Mouse (Mus musculus) lung, postnatal 0 days (tissue): ENCODE results near the gene Fam102b.

Source experiments
- CTCF ChIP-seq: IDR thresholded peaks from 2 replicates; pipeline ENCODE4 v1.5.1; 2016; ENCODE audit warnings: antibody characterized with exemption, mild to moderate bottlenecking
- EP300 ChIP-seq: IDR thresholded peaks from 2 replicates; pipeline ENCODE4 v1.6.1; 2016; ENCODE audit warnings: antibody characterized with exemption, mild to moderate bottlenecking, control low read depth

DNA sequence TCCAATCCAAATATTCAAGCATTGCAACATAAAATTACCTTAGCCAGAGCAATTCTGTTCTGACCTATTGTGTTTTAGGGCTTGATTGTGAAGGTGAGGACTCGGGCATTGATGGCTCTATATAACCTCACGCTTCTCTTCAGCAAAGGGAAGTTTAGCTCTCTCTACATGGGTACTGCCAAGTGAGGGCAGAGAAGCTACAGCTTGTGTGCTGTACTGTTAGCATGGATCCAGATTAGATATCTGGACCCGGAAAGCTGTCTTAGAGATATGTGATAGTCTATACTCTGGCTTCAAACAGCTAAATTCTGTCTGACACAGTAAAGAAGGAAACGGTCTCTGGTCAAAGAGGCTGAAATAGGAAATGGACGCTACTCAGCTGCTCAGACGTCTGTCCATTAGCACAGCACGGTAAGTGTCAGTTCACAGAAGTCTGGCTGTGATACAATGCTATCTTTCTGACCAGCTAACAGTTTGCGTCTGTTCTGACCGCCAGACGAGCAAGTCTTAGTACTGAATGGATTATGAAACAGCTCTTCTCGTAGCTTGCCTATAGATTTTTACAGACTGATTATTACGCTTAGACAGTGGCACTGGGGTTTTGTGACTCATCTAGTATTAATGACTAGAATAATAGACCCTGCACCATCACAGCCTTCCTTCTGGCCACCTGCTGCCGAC, 53.3 kb downstream of the Fam102b start:
- TF ChIP-seq CTCF (no peak), EP300 (no peak)
